Mouse (Mus musculus): Measurements from ENCODE around the gene Fcrla. TPM values are rescaled to one million over a fixed set of nuclear protein-coding genes. Genes with fewer than 3 reads are reported as not detected.

Gene Fcrla
- polyA plus RNA-seq, 1 experiment from 2014 or later = not detected

DNA sequence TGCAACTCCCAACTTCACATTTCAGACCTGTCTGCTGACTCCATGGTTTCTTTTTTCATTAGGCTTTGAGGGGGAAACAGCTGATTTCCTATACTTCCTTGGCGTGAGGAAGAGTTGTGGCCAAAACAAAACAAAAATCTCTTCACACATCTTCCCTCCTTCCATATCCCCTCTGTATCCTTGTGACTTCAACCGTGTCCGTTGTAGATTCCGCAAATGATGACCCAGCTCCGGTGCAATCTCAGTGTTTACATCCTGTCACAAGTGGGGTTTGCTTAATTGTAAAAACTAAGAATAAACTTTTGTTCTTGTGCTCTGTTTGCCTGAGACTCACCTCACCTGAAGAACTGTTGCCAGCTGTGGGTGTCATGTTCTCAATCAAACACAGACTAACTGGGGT lies 23.9 kb downstream of the Fcrla start:
- no peak for ATAC-seq (ENCODE audit: insufficient read depth, low FRiP score, low TSS enrichment)
- H3K36me3 ChIP-seq (ENCODE audit: control insufficient read depth, insufficient read depth, low read length) = no peaks in the 10 kb centered on the region
- H3K4me2 ChIP-seq (ENCODE audit: low read depth) = no peak overlapping the region
- 81% methylated on average over 5 of the region's 5 CpGs for WGBS
- H3K4me1 ChIP-seq (ENCODE audit: control insufficient read depth, insufficient read depth, low read length) = peaks cover 5% of the 10 kb centered on the region; the same call in 1 of the 2 replicates
- no peaks in the 10 kb centered on the region for H3K9me3 ChIP-seq (ENCODE audit: control insufficient read depth, low read length)
- H3K9ac ChIP-seq (ENCODE audit: low read length) = no peak overlapping the region
- H3K4me3 ChIP-seq (ENCODE audit: low read depth, low read length) = no peak overlapping the region
- no peak overlapping the region for H3K27ac ChIP-seq (ENCODE audit: low read depth, low read length)
- peaks cover 23% of the 10 kb centered on the region for H3K27me3 ChIP-seq (ENCODE audit: control insufficient read depth, insufficient read depth, low read length)
- DNase-seq (ENCODE audit: low spot score) = no peak

DNA sequence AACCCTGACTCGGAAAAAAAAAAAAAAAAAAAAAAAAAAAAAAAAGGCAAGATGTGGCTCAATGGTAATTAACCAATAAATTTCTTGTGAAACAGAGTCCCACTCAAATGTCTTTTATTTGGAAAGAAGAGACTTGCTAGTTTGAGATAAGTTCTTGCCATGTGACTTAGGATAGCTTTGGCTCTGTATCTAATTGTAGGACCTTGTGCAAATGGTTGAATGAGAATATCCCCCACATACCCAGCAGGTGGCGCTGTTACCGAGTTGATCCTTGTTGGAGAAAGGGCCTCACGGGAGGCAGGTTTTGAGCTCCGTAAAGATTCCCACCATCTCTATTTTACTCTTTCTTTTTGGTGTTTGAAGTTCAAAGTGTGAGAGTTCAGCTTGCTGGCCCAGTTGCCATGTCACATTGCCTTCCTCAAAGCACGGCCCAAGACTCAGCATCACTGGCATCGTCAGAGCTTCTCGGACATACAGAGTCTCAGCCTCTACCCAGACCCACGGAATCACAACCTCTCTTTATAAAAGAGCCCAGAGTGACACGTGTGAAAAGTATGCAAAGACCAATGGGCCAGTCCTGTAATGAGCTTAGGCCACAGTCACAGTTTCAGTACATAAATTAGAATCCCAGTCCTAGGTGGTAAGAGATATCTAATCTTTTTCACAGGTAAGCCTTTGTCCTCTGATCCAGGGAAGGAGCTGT lies 25.7 kb downstream of the Fcrla start:
- no peaks in the 10 kb centered on the region for H3K36me3 ChIP-seq (ENCODE audit: control insufficient read depth, insufficient read depth, low read length)
- H3K4me2 ChIP-seq (ENCODE audit: low read depth) = 0 out of 2 replicates have a peak overlapping the region, but pooled peaks have one; percentile 25
- no peaks in the 10 kb centered on the region for H3K9me3 ChIP-seq (ENCODE audit: control insufficient read depth, low read length)
- H3K27ac ChIP-seq (ENCODE audit: low read depth, low read length) = no peak overlapping the region
- ATAC-seq (ENCODE audit: insufficient read depth, low FRiP score, low TSS enrichment) (peak; percentile 41; the same call in 1 of the 2 replicates), DNase-seq (ENCODE audit: low spot score) (peak; percentile 83)
- peaks cover 5% of the 10 kb centered on the region; the same call in 1 of the 2 replicates for H3K27me3 ChIP-seq (ENCODE audit: control insufficient read depth, insufficient read depth, low read length)
- no peak overlapping the region for H3K4me3 ChIP-seq (ENCODE audit: low read depth, low read length)
- no peak overlapping the region for H3K9ac ChIP-seq (ENCODE audit: low read length)
- no peaks in the 10 kb centered on the region for H3K4me1 ChIP-seq (ENCODE audit: control insufficient read depth, insufficient read depth, low read length)
- WGBS = 37% methylated on average over 10 of the region's 10 CpGs

DNA sequence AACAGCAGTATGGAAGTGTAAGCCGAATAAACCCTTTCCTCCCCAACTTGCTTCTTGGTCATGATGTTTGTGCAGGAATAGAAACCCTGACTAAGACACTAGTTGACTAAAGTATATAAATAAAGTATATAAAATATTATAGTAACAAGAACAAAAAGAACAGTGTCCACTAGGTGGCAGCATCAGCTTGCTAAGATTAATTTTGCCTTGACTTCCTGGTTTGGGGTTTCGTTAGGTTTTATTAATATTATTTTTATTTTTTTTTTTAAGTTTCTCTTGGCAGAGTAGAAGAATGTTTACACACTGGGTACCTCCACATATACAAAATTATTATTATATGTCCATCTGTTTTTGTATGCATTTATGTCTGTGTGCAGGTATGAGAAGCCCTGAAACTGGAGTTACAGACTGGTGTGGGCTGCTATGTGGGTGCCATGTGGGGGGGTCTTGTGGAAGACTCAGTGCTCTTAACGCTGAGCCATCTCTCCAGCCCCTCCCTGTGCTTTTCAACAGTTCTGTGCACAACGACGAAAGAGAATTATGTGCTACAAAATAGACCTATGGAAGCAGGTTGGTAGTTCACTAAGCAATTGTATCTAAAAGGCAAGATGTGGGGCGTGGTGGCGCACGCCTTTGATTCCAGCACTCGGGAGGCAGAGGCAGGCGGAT lies 26.4 kb downstream of the Fcrla start:
- no peaks in the 10 kb centered on the region for H3K27me3 ChIP-seq (ENCODE audit: control insufficient read depth, insufficient read depth, low read length)
- DNase-seq (ENCODE audit: low spot score) (peak; percentile 23), ATAC-seq (ENCODE audit: insufficient read depth, low FRiP score, low TSS enrichment) (no peak)
- WGBS = 39% methylated on average over 10 of the region's 10 CpGs
- H3K9me3 ChIP-seq (ENCODE audit: control insufficient read depth, low read length) = no peaks in the 10 kb centered on the region
- no peak overlapping the region for H3K4me3 ChIP-seq (ENCODE audit: low read depth, low read length)
- H3K9ac ChIP-seq (ENCODE audit: low read length) = no peak overlapping the region
- no peaks in the 10 kb centered on the region for H3K36me3 ChIP-seq (ENCODE audit: control insufficient read depth, insufficient read depth, low read length)
- no peak overlapping the region for H3K4me2 ChIP-seq (ENCODE audit: low read depth)
- no peaks in the 10 kb centered on the region for H3K4me1 ChIP-seq (ENCODE audit: control insufficient read depth, insufficient read depth, low read length)
- H3K27ac ChIP-seq (ENCODE audit: low read depth, low read length) = no peak overlapping the region

DNA sequence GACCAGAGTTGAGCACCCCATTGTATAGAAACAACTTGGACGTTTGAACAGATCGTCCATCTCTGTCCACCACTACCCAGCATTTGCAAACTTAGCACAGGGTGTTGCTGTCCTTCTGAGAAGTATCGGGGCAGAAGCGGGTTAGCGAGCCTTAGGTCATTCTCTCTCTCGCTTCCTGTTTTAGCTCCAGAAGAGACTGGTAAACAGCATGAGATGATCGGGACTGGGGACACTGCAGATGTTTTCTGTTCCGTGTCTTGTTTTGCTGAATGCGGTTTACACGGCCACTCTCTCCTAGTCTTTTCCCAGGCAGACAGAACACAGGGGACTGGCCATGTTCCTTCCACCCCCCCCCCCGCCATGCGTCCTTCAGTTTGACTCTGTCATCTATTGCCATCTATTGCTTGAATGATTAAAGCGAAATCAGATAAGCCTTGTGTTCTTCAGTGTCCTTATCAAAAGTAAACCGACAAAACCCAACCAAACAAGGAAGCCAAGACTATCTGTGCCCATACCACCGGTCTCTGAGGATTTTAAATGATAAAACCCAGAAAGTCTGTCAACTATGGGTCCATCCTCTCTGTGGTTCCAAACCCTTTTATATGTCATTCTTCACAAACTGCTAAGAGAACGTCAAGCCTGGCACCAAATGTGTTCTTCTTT lies 28.8 kb downstream of the Fcrla start:
- Histone ChIP-seq H3K9me3 (ENCODE audit: control insufficient read depth, low read length) (no peaks in the 10 kb centered on the region), H3K27me3 (ENCODE audit: control insufficient read depth, insufficient read depth, low read length) (no peaks in the 10 kb centered on the region), H3K4me3 (ENCODE audit: low read depth, low read length) (no peak overlapping the region), H3K4me2 (ENCODE audit: low read depth) (no peak overlapping the region), H3K27ac (ENCODE audit: low read depth, low read length) (no peak overlapping the region), H3K9ac (ENCODE audit: low read length) (no peak overlapping the region), H3K36me3 (ENCODE audit: control insufficient read depth, insufficient read depth, low read length) (no peaks in the 10 kb centered on the region), H3K4me1 (ENCODE audit: control insufficient read depth, insufficient read depth, low read length) (no peaks in the 10 kb centered on the region)
- ATAC-seq (ENCODE audit: insufficient read depth, low FRiP score, low TSS enrichment) = no peak
- DNase-seq (ENCODE audit: low spot score) = no peak
- WGBS = 80% methylated on average over 16 of the region's 16 CpGs

DNA sequence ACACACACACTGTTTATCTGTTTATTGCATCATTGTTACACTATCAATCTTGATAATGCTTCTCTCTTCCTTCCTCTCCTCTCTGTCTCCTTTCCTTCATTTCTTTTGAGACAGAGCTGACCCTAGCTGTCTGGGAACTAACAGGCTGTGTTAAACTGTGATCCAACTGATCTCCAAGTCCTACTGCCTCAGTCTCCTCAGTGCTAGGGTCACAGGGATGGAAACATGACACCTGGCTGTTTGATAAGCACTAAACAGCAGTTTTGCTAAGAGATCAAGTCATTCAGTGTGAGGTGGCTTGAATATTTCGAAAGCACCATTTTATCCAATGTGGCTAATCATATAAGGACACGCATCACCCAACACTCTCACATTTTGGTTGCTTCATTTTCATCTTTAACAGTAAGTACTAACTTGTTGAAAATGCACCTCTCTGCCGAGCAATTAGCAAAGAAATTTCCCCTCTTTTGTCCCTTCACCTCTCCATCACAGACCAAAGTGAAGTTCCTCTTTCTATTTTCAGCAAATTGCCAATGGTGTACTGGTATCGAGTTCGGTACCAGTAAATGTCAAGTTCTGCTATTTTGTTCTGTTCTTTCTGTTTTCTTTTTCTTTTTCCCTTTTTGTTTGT lies 30.6 kb downstream of the Fcrla start:
- 81% methylated on average over 5 of the region's 5 CpGs for WGBS
- ATAC-seq (ENCODE audit: insufficient read depth, low FRiP score, low TSS enrichment) = no peak
- H3K4me3 ChIP-seq (ENCODE audit: low read depth, low read length) = no peak overlapping the region
- H3K36me3 ChIP-seq (ENCODE audit: control insufficient read depth, insufficient read depth, low read length) = no peaks in the 10 kb centered on the region
- H3K9me3 ChIP-seq (ENCODE audit: control insufficient read depth, low read length) = no peaks in the 10 kb centered on the region
- no peak overlapping the region for H3K4me2 ChIP-seq (ENCODE audit: low read depth)
- no peak overlapping the region for H3K27ac ChIP-seq (ENCODE audit: low read depth, low read length)
- no peak for DNase-seq (ENCODE audit: low spot score)
- H3K27me3 ChIP-seq (ENCODE audit: control insufficient read depth, insufficient read depth, low read length) = no peaks in the 10 kb centered on the region
- H3K4me1 ChIP-seq (ENCODE audit: control insufficient read depth, insufficient read depth, low read length) = no peaks in the 10 kb centered on the region
- H3K9ac ChIP-seq (ENCODE audit: low read length) = no peak overlapping the region

DNA sequence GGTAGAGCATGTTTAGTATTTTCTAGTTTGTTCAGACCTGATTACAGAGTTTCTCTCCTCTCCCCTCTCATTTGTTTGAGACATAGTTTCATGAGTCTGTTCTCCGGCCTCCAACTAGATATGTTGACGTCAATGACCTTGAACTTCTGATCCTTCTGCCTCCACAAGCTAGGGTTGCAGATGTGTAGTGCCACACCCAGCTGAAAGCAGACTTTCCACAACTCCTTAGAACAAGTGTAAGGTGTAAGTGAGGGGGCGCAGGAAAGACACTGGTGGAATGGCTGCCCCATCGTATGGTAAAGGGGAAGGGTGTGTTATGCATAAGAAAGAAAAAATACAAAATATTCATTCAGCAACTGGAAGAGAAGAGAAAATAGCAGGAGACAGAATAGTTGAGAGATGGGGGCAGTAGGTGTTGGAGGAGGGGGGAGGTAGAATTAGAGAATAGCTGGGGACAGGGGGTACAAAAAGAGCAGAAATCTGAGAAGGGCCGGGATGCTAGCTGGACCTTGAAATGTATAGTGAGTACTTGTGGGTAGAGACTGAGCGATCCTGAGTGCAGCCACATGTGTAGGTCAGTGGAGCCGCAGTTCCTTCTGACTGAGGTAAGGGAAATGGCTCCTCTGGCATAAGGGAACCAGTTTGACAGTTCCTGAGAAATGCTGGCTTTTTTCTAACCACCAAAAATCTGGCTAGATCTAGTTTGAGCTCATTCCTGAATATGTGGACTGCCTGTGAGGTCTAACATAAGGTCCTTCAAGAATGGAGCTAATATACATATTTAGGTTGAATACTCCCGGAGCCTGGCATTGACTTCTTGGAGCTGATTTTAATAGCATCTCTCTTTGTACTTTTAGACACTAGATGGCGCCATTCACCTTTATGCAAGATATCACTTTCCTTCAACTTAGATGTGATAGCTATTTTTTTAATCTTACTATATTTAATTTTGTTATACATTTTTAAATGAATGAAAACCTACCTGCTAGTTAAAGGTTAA lies 32.5 kb downstream of the Fcrla start:
- no peak overlapping the region for H3K9ac ChIP-seq (ENCODE audit: low read length)
- H3K4me2 ChIP-seq (ENCODE audit: low read depth) = no peak overlapping the region
- no peaks in the 10 kb centered on the region for H3K9me3 ChIP-seq (ENCODE audit: control insufficient read depth, low read length)
- WGBS = 60% methylated on average over 9 of the region's 9 CpGs
- DNase-seq (ENCODE audit: low spot score) = no peak
- no peak for ATAC-seq (ENCODE audit: insufficient read depth, low FRiP score, low TSS enrichment)
- H3K4me1 ChIP-seq (ENCODE audit: control insufficient read depth, insufficient read depth, low read length) = no peaks in the 10 kb centered on the region
- H3K4me3 ChIP-seq (ENCODE audit: low read depth, low read length) = no peak overlapping the region
- H3K27me3 ChIP-seq (ENCODE audit: control insufficient read depth, insufficient read depth, low read length) = no peaks in the 10 kb centered on the region
- no peak overlapping the region for H3K27ac ChIP-seq (ENCODE audit: low read depth, low read length)
- H3K36me3 ChIP-seq (ENCODE audit: control insufficient read depth, insufficient read depth, low read length) = no peaks in the 10 kb centered on the region

DNA sequence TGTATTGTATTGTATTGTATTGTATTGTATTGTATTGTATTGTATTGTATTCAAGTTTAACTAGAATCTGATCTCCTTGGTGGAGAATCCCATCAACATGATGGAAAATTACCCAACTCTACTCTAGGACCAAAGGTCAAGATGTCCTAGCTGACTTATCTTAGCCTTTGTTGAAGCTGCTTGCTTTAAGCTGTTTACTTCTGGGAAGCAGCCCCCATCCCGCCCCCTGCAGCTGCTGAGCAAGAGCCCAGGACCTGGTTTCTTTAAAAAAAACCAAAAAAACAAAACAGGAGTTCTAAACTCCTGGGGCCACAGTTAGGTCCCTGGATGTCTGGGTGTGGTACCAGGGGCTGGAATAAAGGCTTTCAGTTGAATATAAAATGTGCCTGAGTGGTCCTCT lies 35.1 kb downstream of the Fcrla start:
- Histone ChIP-seq H3K4me1 (ENCODE audit: control insufficient read depth, insufficient read depth, low read length) (no peaks in the 10 kb centered on the region), H3K36me3 (ENCODE audit: control insufficient read depth, insufficient read depth, low read length) (no peaks in the 10 kb centered on the region), H3K4me3 (ENCODE audit: low read depth, low read length) (no peak overlapping the region), H3K27me3 (ENCODE audit: control insufficient read depth, insufficient read depth, low read length) (no peaks in the 10 kb centered on the region), H3K9me3 (ENCODE audit: control insufficient read depth, low read length) (no peaks in the 10 kb centered on the region), H3K9ac (ENCODE audit: low read length) (no peak overlapping the region), H3K27ac (ENCODE audit: low read depth, low read length) (no peak overlapping the region), H3K4me2 (ENCODE audit: low read depth) (no peak overlapping the region)
- ATAC-seq (ENCODE audit: insufficient read depth, low FRiP score, low TSS enrichment) (no peak), DNase-seq (ENCODE audit: low spot score) (no peak)
- 62% methylated on average over 1 of the region's 1 CpGs for WGBS

DNA sequence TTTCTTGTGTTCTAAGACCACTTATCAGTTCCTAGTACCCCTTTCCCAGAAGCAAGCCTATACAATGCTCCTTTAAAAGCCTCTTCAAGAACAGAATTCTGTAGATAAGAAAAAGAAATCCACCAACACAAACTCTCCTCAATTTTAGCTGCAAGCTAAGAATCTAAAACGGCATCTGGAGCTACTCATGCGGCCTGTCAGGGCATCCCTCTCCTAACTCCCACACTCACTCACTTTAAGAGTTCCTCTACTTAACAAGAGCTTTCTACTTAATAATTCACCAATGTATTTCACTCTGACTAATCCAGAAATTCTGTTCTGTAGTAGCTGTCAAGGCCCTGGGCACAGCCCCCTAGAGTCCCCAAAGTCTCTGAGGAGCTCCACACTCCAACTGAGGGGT lies 35.7 kb downstream of the Fcrla start:
- no peaks in the 10 kb centered on the region for H3K36me3 ChIP-seq (ENCODE audit: control insufficient read depth, insufficient read depth, low read length)
- no peak for ATAC-seq (ENCODE audit: insufficient read depth, low FRiP score, low TSS enrichment)
- no peaks in the 10 kb centered on the region for H3K4me1 ChIP-seq (ENCODE audit: control insufficient read depth, insufficient read depth, low read length)
- no peak overlapping the region for H3K27ac ChIP-seq (ENCODE audit: low read depth, low read length)
- H3K4me3 ChIP-seq (ENCODE audit: low read depth, low read length) = no peak overlapping the region
- 80% methylated on average over 2 of the region's 2 CpGs for WGBS
- H3K9me3 ChIP-seq (ENCODE audit: control insufficient read depth, low read length) = no peaks in the 10 kb centered on the region
- no peak for DNase-seq (ENCODE audit: low spot score)
- H3K4me2 ChIP-seq (ENCODE audit: low read depth) = no peak overlapping the region
- H3K27me3 ChIP-seq (ENCODE audit: control insufficient read depth, insufficient read depth, low read length) = no peaks in the 10 kb centered on the region
- H3K9ac ChIP-seq (ENCODE audit: low read length) = no peak overlapping the region
